Mouse (Mus musculus): ENCODE data around the gene Wdr46.
A peak's percentile ranks its signal among the peaks of the same experiment; 100 is the strongest.

The Wdr46 gene

DNA sequence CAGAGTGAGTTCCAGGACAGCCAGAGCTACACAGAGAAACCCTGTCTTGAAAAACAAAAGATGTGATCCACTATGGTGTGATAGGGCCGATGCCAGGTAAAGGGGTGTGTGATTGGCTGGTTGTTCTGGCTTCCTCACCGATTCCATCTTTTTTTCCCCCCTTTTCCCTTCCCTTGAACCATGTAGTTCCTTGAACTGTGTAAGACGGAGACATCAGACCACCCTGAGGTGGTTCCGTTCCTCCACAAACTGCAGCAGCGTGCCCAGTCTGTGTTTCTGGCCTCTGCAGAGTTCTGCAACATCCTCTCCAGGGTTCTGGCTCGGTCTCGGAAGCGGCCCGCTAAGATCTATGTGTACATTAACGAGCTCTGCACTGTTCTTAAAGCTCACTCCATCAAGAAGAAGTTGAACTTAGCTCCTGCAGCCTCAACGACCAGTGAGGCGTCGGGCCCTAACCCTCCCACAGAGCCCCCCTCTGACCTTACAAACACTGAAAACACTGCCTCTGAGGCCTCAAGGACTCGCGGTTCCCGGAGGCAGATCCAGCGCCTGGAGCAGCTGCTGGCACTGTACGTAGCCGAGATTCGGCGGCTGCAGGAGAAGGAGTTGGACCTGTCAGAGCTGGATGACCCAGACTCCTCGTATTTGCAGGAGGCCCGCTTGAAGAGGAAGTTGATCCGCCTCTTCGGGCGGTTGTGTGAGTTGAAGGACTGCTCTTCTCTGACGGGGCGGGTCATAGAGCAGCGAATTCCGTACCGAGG lies 29.2 kb upstream of the Wdr46 start:
- DNase-seq (ENCODE audit: extremely low read depth, low read depth): no peak

DNA sequence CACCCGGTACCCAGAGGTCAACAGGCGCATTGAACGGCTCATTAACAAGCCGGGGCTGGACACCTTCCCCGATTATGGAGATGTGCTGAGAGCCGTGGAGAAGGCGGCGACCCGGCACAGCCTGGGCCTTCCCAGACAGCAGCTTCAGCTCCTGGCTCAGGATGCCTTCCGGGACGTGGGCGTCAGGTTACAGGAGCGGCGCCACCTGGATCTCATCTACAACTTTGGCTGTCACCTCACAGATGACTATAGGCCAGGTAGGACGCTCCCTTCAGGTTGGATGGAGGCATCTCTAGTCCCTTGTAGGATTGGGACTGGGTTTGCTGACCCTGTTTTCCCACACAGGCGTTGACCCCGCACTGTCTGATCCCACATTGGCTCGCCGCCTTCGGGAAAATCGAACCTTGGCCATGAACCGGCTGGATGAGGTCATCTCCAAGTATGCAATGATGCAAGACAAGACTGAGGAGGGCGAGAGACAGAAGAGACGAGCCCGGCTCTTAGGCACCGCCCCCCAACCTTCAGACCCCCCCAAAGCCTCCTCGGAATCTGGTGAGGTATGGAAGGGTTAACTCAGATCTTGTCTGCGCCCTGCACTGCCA lies 28.5 kb upstream of the Wdr46 start:
- DNase-seq (ENCODE audit: extremely low read depth, low read depth): no peak

DNA sequence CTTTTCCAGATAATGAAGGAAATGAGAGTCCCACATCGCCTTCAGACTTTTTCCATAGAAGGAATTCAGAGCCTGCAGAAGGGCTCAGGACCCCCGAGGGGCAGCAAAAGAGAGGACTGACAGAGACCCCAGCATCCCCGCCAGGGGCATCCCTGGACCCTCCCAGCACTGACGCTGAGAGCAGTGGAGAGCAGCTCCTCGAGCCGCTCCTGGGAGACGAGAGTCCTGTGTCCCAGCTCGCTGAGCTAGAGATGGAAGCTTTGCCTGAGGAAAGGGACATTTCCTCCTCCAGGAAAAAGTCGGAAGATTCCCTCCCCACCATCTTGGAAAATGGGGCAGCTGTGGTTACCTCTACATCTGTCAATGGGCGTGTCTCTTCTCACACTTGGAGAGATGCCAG lies 27.2 kb upstream of the Wdr46 start:
- DNase-seq (ENCODE audit: extremely low read depth, low read depth): no peak

DNA sequence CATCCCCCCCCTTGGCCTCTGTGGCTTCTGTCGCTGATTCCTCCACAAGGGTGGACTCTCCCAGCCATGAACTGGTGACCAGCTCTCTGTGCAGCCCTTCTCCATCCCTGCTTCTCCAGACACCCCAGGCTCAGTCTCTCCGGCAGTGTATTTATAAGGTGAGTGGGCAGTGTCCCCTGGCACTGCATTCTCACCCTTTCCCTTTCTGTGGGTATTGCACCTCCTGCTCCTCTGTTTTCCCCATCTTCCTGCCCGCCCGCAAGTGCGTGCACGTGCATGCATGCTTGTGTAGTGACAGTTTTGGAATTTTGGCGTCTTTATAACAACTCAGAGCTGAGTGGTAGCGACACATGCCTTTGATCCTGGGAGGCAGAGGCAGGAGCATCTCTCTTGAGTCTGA lies 26.6 kb upstream of the Wdr46 start:
- no peak for DNase-seq (ENCODE audit: extremely low read depth, low read depth)

DNA sequence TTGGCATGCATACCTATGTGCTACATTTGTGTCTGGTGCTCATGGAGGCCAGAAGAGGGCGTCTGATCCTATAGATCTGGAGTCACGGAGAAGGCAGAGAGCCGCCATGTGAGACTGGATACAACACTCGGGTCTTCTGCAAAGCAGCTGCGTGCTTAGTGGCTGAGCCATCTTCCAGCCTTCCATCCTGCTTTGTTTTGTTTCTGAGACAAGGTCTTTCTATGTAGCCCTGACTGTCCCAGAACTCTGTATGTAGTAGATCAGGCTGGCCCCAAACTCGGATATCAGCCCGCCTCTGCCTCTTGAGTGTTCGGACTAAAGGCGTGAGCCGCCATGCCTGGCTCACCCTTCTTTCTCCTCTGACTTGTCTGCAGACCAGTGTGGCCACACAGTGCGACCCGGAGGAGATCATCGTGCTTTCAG lies 25.5 kb upstream of the Wdr46 start:
- no peak for DNase-seq (ENCODE audit: extremely low read depth, low read depth)

DNA sequence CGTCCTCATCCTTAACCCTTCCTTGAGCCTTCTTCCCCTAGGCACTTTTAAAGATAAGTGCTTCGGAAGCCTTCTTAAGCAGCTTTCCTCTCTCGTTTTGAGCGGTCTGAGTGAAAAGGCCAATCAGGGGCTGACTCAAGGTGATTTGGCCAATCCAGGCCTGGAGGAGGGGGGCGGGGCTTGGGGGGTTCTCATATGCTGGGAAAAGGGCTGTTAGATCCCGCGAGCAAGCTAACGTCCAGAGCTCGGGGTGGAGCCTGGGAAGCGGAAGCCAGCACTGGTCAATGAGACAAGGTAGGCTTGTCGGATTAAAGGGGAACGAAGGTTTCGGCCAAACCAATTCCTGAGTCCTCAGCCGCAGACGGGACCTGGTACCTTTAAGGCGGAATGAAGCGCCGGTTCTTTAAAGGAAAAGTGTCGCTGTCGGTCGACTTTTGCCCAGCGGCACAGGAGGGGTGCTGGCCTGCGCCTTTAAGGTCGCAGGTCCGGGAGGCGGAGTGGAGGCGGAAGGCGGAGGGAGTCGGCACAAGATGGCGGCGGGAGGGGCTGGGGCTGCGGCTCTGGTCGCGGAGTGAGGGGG lies 24.7 kb upstream of the Wdr46 start, which contains the start of the genes Tapbp and Zbtb22:
TSS of gene Tapbp (plus strand) at position 229 of the 580 bp plus-strand sequence.
TSS of gene Zbtb22 (plus strand) at position 234 of the 580 bp plus-strand sequence.
- DNase-seq (ENCODE audit: extremely low read depth, low read depth): peak; percentile 99

DNA sequence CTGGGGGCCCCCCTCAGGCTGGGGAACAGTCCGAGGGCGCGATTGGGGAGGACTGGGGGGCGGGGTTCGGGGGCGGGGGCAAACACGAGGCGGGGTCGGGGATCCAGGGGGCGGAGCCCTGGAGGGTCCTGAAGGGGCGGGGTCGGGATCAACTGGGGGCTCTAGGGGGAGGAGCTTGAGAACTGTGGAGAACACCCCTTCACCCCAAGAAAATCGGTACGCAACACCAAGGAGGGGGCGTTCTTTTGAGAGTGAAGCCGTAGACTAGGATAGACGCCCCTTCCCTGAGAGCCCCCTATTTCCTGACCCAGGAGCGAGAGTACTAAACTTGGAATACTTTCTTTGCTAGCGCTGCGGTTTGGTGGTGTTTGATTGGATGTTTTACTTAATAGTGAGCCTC lies 24.2 kb upstream of the Wdr46 start:
- no peak for DNase-seq (ENCODE audit: extremely low read depth, low read depth)

DNA sequence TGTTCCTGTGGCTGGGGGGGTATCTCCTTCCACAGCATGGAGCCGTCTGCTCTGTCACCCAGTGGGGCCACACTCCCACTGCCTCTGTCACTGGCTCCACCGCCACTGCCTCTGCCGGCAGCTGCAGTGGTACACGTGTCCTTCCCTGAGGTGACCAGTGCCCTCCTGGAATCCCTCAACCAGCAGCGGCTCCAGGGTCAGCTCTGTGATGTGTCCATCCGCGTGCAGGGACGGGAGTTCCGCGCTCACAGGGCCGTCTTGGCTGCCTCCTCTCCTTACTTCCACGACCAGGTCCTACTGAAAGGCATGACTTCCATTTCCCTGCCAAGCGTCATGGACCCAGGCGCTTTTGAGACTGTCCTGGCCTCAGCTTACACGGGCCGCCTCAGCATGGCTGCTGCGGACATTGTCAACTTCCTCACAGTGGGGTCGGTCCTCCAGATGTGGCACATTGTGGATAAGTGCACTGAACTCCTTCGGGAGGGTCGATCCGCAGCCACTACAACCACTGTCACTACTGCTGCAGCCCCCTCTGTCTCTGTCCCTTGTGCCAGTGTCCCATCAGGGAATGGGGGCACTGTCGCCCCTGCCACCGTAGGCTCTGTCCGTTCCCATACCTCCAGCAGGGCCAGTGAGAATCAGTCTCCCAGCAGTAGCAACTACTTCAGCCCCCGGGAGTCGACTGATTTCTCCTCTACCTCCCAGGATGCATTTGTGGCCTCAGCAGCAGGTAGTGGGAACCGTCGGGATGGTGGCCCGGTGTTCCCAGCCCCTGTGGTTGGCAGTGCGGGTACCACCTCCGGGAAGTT lies 23.4 kb upstream of the Wdr46 start:
- no peak for DNase-seq (ENCODE audit: extremely low read depth, low read depth)

DNA sequence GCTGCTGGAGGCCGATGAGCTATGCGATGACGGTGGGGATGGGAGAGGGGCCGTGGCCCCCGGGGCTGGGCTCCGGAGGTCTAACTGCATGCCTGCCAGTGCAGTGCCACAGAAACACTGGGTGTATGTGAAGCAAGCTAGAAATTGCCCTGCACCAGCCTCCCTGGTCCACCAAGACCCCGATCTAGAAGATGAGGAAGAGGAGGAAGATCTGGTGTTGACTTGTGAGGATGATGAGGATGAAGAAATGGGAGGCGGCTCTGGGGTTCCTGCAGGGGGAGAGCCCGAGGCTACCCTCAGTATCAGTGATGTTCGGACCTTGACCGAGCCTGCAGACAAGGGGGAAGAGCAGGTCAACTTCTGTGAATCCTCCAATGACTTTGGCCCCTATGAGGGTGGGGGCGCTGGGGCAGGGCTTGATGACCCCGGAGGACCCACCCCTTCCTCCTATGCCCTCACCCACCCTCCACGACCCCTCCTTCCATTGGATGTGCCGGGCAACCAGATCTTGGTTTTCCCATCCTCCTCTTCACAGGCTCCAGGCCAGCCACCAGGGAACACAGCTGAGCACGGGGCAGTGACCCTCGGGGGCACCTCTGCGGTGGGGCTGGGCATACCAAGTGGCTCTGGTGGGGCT lies 22.7 kb upstream of the Wdr46 start:
- DNase-seq (ENCODE audit: extremely low read depth, low read depth): no peak

DNA sequence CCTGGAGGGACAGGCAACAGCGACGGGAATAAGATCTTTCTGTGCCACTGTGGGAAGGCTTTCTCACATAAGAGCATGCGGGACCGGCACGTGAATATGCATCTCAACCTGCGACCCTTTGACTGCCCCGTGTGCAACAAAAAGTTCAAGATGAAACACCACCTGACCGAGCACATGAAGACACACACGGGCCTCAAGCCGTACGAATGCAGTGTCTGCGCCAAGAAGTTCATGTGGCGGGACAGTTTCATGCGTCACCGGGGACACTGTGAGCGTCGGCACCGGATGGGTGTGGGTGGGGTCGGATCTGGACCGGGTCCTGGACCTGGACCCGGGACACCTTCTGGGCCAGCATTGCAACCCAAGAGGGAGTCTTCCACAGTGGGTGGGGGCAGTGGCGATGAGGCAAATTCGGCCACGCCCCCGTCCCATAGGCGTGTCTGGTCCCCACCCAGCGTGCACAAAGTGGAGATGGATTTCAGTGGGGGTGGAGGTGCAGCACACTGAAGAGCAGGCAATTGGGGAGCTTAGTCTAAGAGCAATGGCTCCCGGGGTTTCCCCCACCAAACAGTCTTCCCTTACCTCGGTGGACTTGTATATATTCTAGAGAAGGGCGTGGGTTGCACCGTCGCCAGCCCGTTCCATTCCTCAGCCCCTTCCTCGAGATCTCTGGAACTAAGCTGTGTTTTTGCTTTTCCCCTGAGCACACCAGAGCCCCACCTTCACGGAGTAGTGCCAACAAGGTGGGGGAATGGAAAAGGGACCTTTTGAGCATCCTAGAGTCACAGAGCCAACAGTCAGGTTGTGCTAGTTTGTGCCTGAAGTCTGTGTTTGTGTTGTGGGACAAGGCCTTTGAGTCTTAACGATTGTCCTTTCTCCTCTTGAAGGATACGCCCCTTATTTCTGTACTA lies 21.9 kb upstream of the Wdr46 start:
- DNase-seq (ENCODE audit: extremely low read depth, low read depth): no peak

DNA sequence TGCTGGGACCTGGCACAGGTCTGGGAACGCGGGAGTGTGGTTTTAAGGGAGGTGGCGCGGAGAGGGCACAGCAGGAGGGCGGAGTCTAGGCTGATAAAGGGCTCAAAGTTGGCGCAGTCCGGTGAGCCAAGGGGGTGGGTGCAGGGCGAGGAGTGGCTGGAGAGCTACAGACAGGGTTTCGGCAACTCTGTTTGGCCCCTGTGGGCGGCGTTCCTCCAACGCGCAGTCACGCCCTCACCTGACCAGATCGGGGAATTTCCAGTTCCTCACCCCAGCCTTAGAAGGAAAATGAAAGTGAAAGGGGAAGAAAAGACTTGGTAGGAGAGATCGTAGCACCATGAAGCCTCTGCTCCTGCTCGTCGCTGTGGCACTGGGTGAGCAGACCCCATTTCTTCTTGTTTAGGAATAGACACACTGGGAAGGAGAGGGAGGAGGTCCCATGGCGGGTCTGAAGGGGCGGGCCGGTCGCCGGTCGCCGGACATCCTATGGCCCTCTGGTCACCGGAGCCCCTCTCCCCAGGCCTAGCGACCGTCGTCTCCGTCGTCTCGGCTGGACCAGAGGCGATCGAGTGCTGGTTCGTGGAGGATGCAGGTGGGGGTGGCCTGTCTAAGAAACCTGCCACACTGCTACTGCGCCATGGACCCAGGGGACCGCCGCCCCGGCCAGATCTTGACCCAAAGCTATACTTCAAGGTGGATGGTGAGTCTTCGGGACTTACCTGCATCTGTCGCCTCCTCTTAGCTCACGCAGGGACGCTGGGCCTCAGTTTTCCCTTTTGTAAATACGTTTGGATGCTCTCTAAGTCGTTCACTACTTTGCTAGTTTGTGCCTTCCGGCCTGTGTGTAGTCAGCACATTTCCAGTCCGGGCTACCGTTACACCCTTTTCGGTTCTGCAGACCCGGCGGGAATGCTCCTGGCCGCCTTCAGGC lies 20.8 kb upstream of the Wdr46 start:
- peak; percentile 77 for DNase-seq (ENCODE audit: extremely low read depth, low read depth)

DNA sequence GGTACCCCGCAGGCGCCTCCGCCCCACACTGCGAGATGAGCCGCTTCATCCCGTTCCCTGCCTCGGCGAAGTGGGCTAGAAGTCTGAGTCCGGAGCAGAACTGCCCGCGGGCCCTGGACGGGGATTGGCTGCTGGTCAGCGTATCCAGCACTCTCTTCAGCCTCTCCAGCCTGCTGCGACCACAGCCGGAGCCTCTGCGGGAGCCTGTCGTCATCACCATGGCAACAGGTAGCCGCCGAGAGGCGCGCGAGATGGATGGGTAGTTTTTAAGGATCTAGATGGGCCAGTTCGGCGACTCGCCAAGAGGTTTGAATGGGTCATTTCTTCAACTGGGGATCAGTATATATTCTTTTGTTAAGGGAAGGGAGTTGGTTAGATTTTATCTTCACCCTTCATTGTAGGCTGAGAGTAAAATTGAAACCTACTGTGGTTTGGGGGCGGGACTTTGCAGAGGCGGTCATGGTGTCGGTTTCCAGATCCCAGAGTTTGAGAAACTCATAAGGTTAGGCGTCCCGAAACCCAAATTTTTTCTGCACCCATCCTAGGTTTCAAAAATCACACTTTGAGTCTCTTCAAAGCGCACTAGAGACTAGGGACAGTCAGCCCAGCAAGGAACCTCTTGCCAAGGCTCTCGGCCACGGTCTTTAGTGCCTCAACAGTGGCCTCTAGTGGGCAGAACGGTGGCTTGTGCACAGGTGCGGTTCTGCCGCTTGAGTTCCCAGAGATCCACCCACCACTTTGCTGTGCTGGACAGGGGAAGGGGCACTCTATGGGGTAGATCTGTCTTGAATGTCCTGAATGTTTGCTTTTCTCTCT lies 20.0 kb upstream of the Wdr46 start:
- DNase-seq (ENCODE audit: extremely low read depth, low read depth): no peak

DNA sequence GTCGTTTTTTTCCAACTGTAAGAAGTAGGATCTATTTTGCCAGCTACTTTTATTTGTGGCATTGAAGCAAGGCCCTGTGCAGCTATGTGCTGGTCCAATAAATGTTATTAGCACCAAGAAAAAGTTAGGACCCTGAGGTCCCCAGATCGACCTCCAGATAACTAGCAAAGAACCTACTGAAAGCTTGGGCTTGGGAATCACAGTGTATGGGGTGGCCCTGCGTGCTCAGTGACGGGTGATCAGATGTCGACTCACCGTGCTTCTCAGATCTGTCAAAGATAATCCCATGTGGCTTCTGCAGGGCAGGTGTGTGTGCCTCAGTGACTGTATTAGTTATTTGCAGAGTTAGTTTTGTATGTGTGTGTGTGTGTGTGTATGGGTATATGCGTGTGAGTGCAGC lies 19.1 kb upstream of the Wdr46 start:
- DNase-seq (ENCODE audit: extremely low read depth, low read depth): no peak

DNA sequence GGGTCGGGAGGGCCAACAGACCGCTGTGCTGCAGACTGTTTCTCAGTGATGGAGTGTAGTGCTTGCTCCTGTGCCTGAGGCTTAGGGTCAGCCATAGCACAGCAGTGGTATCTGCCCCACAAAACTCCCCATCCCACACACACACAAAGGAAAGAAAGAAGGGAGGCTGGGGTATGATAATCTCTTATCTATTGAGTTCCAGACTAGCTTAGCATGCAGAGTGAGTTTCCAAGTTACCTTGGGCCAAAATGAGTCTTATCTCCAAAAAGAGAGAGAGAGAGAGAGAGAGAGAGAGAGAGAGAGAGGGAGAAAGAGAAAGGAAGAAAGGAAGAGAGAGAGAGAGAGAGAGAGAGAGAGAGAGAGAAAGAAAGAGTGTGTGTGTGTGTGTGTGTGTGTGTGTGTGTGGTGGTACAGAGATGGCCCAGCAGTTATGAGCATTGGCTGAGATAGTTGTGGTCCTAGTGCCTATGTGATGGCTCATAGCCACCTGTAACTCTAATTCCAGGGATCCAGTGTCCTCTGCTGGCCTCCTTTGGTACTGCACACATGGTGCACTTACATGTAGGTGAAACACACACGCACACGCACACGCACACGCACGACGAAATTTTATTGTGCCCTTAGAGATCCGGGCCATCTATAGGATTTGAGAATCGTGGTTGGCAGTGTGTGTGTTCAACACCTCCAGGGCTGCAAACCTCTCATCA lies 15.7 kb upstream of the Wdr46 start:
- peak; percentile 61 for DNase-seq (ENCODE audit: extremely low read depth, low read depth)

DNA sequence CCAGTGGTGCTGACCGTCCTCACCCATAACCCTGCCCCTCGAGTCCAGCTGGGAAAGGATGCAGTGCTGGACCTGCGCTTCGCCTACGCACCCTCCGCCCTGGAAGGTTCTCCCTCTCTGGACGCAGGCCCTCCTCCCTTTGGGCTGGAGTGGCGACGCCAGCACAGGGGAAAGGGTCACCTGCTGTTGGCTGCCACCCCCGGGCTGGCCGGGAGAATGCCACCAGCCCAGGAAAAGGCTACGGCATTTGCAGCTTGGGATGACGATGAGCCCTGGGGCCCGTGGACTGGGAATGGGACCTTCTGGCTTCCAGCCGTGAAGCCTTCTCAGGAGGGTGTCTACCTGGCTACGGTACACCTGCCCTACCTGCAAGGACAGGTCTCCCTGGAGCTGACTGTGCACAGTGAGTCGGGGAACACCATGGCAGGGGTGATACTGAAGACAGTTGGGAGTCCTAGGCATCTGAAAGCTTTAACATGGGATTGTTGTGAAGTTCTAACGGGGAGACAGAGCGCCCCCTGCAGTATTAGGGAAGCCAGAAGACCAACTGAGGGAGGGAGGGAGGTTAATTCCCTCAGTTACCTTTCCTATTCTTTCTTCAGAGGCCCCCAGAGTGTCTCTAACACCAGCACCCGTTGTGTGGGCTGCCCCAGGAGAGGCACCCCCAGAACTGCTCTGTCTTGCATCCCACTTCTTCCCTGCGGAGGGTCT lies 14.9 kb upstream of the Wdr46 start:
- DNase-seq (ENCODE audit: extremely low read depth, low read depth): no peak

DNA sequence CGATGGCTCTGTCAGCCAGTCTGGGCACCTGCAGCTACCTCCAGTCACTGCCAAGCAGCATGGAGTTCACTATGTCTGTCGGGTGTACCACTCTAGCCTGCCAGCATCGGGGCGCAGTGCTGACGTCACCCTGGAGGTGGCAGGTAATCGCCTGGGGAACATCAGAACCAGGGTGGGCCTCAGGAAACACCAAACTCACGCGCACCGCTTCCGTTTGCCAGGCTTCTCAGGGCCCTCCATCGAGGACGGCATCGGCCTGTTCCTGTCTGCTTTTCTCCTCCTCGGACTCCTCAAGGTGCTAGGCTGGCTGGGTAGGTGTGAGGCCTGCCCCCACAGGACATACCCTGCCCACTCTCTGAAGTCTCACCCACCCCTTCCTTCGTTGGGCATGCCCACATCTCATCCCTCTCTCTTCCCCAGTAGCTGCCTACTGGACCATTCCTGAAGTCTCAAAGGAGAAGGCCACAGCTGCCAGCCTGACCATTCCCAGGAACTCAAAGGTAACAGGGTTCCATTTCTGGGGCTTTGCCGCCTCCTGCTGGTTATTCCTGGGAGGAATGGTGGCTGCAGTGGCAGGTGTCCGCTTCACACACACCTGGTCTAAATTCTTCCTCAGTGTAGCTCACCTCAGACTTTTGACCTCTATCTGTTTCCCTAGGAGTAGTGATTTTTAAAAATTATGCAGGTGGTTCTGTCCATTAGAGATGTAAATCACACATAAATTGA lies 14.1 kb upstream of the Wdr46 start:
- DNase-seq (ENCODE audit: extremely low read depth, low read depth): no peak

Measured in MEL-GATA-1-ER (cell line).